Mouse (Mus musculus) neural tube, postnatal 0 days (tissue): Measurements from ENCODE around the gene Oosp2. TPM values are rescaled to one million over a fixed set of nuclear protein-coding genes. Genes with fewer than 3 reads are reported as not detected.

Source experiments
- polyA plus RNA-seq: library from polyadenylated mRNA; unstranded; fragments of >200 nt; fragmentation: Nextera tagmentation; extraction: Ambion mirVana; gene quantifications from 2 replicates; pipeline ENCODE4 v1.2.1, GENCODE M21; 2015

Oosp2 gene
- polyA plus RNA-seq: not detected in 2 replicates

DNA sequence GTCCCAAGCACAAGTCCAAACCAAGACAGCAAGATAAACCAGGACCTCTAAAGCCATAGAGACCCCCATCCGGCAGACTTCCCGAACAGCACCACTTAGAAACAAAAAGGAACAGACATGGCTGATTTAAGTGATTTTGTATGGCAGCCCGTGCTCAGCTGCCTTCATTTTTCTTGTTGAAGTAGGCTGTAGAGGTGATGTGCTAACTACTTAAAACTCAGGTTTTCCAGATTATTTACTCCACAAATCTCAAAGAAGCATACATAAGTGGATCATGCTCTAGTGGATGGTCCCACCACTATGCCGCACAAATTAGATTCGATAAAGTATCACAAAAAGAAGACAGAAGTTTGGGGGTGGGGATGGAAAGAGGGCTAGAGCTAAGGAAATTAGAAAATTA, at the start of gene Oosp2:
Gene Oosp2, minus strand, starts transcription at position 101 of the 400 bp plus-strand sequence.

DNA sequence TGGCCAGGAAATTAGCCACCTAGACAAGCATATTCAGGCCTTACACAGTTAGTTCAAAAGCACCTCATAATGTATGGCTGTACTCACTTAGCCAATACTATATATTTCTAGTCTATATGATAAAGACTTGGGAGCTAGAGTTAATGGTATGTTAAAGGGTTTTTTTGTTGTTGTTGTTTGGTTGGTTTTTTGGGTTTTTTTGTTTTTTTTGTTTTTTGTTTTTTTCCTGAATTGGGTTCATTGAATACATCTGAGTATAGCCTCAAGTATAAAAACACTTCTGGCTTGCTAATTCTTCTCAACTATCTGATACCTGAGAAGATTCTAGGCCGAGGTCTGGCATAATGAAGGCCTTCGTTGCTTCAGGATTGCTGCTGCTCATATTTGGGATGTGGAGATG, 36.4 kb upstream of the Oosp2 start, which contains the start of gene Oosp3:
Gene Oosp3, plus strand, starts transcription at position 301 of the 400 bp plus-strand sequence.

DNA sequence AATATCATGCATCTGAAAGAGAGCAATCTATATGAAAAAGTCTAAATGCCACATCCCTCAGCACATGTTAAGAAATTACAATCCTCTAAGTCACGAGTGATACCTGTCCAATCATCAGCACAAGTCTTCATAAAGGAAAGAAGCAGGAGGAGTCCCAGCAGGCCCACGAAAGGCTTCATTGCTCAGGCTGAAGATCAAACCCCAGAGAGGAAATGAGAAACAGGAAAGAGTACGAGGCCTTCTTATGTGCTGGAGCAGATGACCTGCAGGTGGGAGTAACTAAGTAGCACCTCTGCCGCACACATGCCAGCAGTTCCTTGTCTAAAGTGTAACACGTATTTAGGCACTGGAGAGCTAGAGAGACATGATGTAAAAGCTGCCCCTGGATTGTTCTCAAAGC, 30.5 kb upstream of the Oosp2 start, which contains the start of gene Oosp1:
Gene Oosp1, minus strand, starts transcription at position 312 of the 400 bp plus-strand sequence.

DNA sequence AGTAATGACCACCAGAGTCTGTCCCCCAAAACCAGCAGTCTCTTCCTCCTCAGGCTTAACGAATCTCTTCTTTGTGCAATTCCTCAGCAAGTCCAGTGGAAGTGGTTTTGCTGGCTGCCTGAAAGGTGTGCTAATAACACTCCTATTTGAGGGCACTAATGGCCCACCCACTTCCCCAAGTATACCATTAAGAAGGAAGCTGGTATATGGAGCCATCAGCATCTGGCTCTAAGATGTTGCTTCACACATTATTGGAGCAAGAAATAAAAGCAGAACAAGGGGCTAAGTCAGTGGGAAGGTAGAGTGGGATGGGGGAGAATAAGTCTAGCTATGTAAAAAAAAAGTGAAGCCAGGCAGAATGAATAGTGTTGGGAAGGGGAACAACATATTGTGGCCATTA, 19.6 kb downstream of the Oosp2 start, which contains the start of gene Ms4a3:
Gene Ms4a3, minus strand, starts transcription at position 120 of the 400 bp plus-strand sequence.

DNA sequence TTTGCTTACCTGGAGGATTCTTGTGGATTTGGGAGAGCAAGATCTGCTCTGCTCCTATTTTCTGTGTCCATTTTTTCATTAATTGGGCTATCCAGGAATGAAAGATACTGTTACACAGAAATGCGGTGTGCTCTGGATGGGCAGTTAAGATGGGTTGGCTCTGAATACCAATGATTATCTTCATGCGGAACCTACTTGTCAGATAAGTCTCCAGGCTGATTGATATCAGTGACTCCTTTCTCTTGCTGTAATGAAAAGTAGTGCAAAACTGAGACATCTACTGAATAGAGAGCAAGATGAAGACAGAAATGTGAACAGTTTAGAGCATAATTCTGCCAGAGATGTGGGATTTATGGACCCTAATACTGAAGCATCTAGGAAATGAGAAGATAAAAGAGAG, 36.8 kb downstream of the Oosp2 start, which contains the start of gene Ms4a2:
Gene Ms4a2, minus strand, starts transcription at position 169 of the 400 bp plus-strand sequence.

DNA sequence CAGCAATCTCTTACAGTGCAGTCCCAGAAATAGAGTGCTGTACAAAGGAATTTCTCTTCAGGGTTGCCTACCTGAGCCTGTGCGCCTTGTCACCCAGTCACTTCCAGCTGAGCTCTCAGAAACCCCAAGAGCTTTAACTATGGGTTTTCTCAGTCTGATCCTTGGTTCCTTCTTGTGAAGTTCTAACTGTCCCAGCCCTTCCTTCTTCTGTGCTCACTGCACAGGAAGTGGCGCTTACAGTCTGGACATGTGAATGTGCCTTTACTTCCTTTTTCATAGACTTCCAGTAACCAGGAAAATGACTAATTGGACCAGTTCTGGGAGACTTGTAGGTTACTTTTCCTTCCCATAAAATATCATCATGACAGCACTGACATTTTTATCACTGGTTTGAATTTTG, 55.8 kb downstream of the Oosp2 start, which contains the start of gene Ms4a6d:
Gene Ms4a6d, minus strand, starts transcription at position 247 of the 400 bp plus-strand sequence.

Other genes starting within 250 kb of the Oosp2 start
- gene Ms4a4b, start 217.0 kb downstream of the Oosp2 start, polyA plus RNA-seq: 0.41 TPM in 1 of 2 replicates, not detected in the other
- 3.8 and 5.3 TPM in 2 replicates for gene Ms4a6c, start 191.2 kb downstream of the Oosp2 start, polyA plus RNA-seq
- 0.06 and 0.15 TPM in 2 replicates for gene Gm8369, start 174.6 kb downstream of the Oosp2 start, polyA plus RNA-seq
- 3.1 and 3.4 TPM in 2 replicates for gene Ms4a6b, start 144.0 kb downstream of the Oosp2 start, polyA plus RNA-seq
- 0.13 and 0.15 TPM in 2 replicates for gene Ms4a4d, start 123.8 kb downstream of the Oosp2 start, polyA plus RNA-seq
- 2.9 and 4.1 TPM in 2 replicates for gene Ms4a6d, start 55.7 kb downstream of the Oosp2 start, polyA plus RNA-seq
- 0.14 and 0.32 TPM in 2 replicates for gene Ms4a2, start 36.8 kb downstream of the Oosp2 start, polyA plus RNA-seq
- 0.15 and 0.70 TPM in 2 replicates for gene Ms4a3, start 19.7 kb downstream of the Oosp2 start, polyA plus RNA-seq
- gene Oosp1, start 30.6 kb upstream of the Oosp2 start, polyA plus RNA-seq: not detected in 2 replicates
- gene Oosp3, start 36.5 kb upstream of the Oosp2 start, polyA plus RNA-seq: not detected in 2 replicates
- not detected in 2 replicates for gene Gif, start 87.0 kb upstream of the Oosp2 start, polyA plus RNA-seq
- 56.0 and 56.6 TPM in 2 replicates for gene Mrpl16, start 109.8 kb upstream of the Oosp2 start, polyA plus RNA-seq
- 13.8 and 16.3 TPM in 2 replicates for gene Stx3, start 158.8 kb upstream of the Oosp2 start, polyA plus RNA-seq
- gene Olfr1417, start 178.7 kb upstream of the Oosp2 start, polyA plus RNA-seq: not detected in 2 replicates
- not detected in 2 replicates for gene Olfr1418, start 200.5 kb upstream of the Oosp2 start, polyA plus RNA-seq
- gene Olfr1419, start 214.5 kb upstream of the Oosp2 start, polyA plus RNA-seq: not detected in 2 replicates
- 0.17 TPM in 1 of 2 replicates, not detected in the other for gene Olfr1420, start 226.0 kb upstream of the Oosp2 start, polyA plus RNA-seq